Mouse (Mus musculus) limb, embryonic 14.5 days (tissue): Measurements from ENCODE around the gene Faap100. TPM values are rescaled to one million over a fixed set of nuclear protein-coding genes. Genes with fewer than 3 reads are reported as not detected.

Experiments
- ATAC-seq: fragments of 200-750 bp; cut with Nextera tagmentation; 2 replicates; pipeline ENCODE4 v1.8.0; 2017; ENCODE audit warnings: low read depth, moderate number of reproducible peaks, moderate TSS enrichment; ENCODE audit not compliant: low FRiP score
- DNase-seq: peaks from one replicate; pipeline ENCODE4 v3.0.0-alpha.2; 2015; ENCODE audit warnings: low spot score
- H3K27ac ChIP-seq: fragments of 300-500 bp; sonication (generic); replicated peaks from 2 replicates; pipeline ENCODE4 v1.5.1; 2014; ENCODE audit warnings: low read depth, mild to moderate bottlenecking, low read length, moderate library complexity, mixed read lengths
- H3K27me3 ChIP-seq: fragments of 300-500 bp; sonication (generic); 2 replicates; pipeline ENCODE4 v1.6.1; 2014; ENCODE audit warnings: low read length, mixed read lengths; ENCODE audit not compliant: control insufficient read depth, insufficient read depth
- H3K36me3 ChIP-seq: fragments of 300-500 bp; sonication (generic); 2 replicates; pipeline ENCODE4 v1.6.1; 2014; ENCODE audit warnings: mild to moderate bottlenecking, low read length, moderate library complexity, mixed read lengths; ENCODE audit not compliant: control insufficient read depth, insufficient read depth
- H3K4me1 ChIP-seq: fragments of 300-500 bp; sonication (generic); 2 replicates; pipeline ENCODE4 v1.6.1; 2014; ENCODE audit warnings: antibody characterized with exemption, low read length, mixed read lengths; ENCODE audit not compliant: control insufficient read depth, insufficient read depth
- H3K4me2 ChIP-seq: fragments of 300-500 bp; sonication (generic); replicated peaks from 2 replicates; pipeline ENCODE4 v1.6.1; 2014; ENCODE audit warnings: low read depth, mild to moderate bottlenecking, low read length, moderate library complexity; ENCODE audit not compliant: severe bottlenecking
- H3K4me3 ChIP-seq: fragments of 300-500 bp; sonication (generic); replicated peaks from 2 replicates; pipeline ENCODE4 v1.5.1; 2014; ENCODE audit warnings: low read length
- H3K9ac ChIP-seq: fragments of 300-500 bp; sonication (generic); 2 replicates; pipeline ENCODE4 v1.6.1; 2014; ENCODE audit warnings: mild to moderate bottlenecking, low read depth, low read length, moderate library complexity; ENCODE audit not compliant: severe bottlenecking
- H3K9me3 ChIP-seq: fragments of 300-500 bp; sonication (generic); 2 replicates; pipeline ENCODE4 v1.6.1; 2016; ENCODE audit warnings: low read length; ENCODE audit not compliant: control insufficient read depth
- POLR2A ChIP-seq: fragments of 200-500 bp; IDR thresholded peaks from 2 replicates; pipeline ENCODE4 v1.8.0; 2012; ENCODE audit warnings: inconsistent platforms, mild to moderate bottlenecking, moderate library complexity, borderline replicate concordance; ENCODE audit not compliant: insufficient read depth, insufficient read length; ENCODE audit errors: extremely low read depth
- whole genome bisulfite sequencing: fragments of 180-500 bp; shearing (Covaris S2); extraction: QIAGEN DNeasy Blood & Tissue Kit; methylation state at CpG from one replicate; pipeline ENCODE4 v1.1.7; 2014; 5-methylcytosine and 5-hydroxymethylcytosine counted together
- microRNA-seq: library from miRNA; unstranded; fragments of <30 nt; microRNA quantifications from one replicate; pipeline ENCODE4, GENCODE M21; 2016
- polyA plus RNA-seq, 2 experiments: library from polyadenylated mRNA; depleted of rRNA in 1 of 2; stranded (reverse) in 1 of 2; unstranded in 1 of 2; fragments of >200 nt; fragmentation: Nextera tagmentation in 1 of 2; extraction: Ambion mirVana in 1 of 2; gene quantifications; 2 replicates each; pipeline versions ENCODE4 v1.2.1 to v1.2.3; 2012 to 2014

Gene Faap100
- polyA plus RNA-seq, 2 experiments: 33.9 to 45.0 TPM

DNA sequence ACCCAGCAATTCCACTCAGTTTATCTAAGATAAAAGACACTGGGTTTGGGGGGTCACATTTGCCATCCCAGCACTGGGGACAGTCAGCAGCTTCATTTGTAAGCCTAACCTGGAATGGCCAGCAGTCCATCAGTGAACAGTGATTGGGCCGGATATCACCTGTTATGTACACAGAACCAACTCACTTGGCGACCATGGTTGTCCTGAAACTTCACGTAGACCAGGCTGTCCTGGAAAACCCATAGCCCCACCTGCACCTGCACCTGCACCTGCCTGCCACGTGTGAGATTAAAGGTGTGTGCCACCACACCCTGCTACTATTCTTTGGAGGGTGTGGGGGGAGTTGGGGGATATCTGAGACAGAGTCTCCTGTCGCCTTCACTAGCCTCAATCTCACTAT, 59.3 kb downstream of the Faap100 start:
- H3K9ac ChIP-seq: no peak overlapping the region
- WGBS: 94% methylated on average over 5 of the region's 5 CpGs
- no peak for DNase-seq
- no peaks in the 10 kb centered on the region for H3K27me3 ChIP-seq
- peaks cover 10% of the 10 kb centered on the region; the same call in 1 of the 2 replicates for H3K4me1 ChIP-seq
- H3K4me3 ChIP-seq: no peak overlapping the region
- H3K9me3 ChIP-seq: no peaks in the 10 kb centered on the region
- TF ChIP-seq POLR2A: no peak
- H3K27ac ChIP-seq: no peak overlapping the region
- no peak for ATAC-seq
- H3K36me3 ChIP-seq: no peaks in the 10 kb centered on the region
- H3K4me2 ChIP-seq: no peak overlapping the region

Small RNA genes lying within 50 kb of the gene (microRNA-seq; reads per million reads assigned to microRNA genes)
- not detected for gene Gm23419
- 0.69 reads per million for gene Mir6935

Other genes starting within 250 kb of the Faap100 start
- 92.3 and 134 TPM in 2 replicates for gene Slc38a10, start 227.4 kb downstream of the Faap100 start, polyA plus RNA-seq (2012; rRNA removed)
- 71.9 and 76.1 TPM in 2 replicates for gene Slc38a10, start 227.4 kb downstream of the Faap100 start, polyA plus RNA-seq (2014; fragmentation: Nextera tagmentation; extraction: Ambion mirVana)
- gene Bahcc1, start 145.8 kb downstream of the Faap100 start, polyA plus RNA-seq (2012; rRNA removed): 22.9 and 28.3 TPM in 2 replicates
- gene Bahcc1, start 145.8 kb downstream of the Faap100 start, polyA plus RNA-seq (2014; fragmentation: Nextera tagmentation; extraction: Ambion mirVana): 14.0 and 14.9 TPM in 2 replicates
- 1,359 and 1,631 TPM in 2 replicates for gene Actg1, start 30.2 kb downstream of the Faap100 start, polyA plus RNA-seq (2012; rRNA removed)
- 2,223 and 2,513 TPM in 2 replicates for gene Actg1, start 30.2 kb downstream of the Faap100 start, polyA plus RNA-seq (2014; fragmentation: Nextera tagmentation; extraction: Ambion mirVana)
- gene Fscn2, start 17.2 kb downstream of the Faap100 start, polyA plus RNA-seq (2012; rRNA removed): 0.32 and 0.36 TPM in 2 replicates
- gene Fscn2, start 17.2 kb downstream of the Faap100 start, polyA plus RNA-seq (2014; fragmentation: Nextera tagmentation; extraction: Ambion mirVana): 0.88 and 1.6 TPM in 2 replicates
- 51.5 and 59.2 TPM in 2 replicates for gene Nploc4, start 58.9 kb upstream of the Faap100 start, polyA plus RNA-seq (2012; rRNA removed)
- 38.8 and 41.8 TPM in 2 replicates for gene Nploc4, start 58.9 kb upstream of the Faap100 start, polyA plus RNA-seq (2014; fragmentation: Nextera tagmentation; extraction: Ambion mirVana)
- gene Tspan10, start 63.9 kb upstream of the Faap100 start, polyA plus RNA-seq (2012; rRNA removed): 0.20 and 0.23 TPM in 2 replicates
- gene Tspan10, start 63.9 kb upstream of the Faap100 start, polyA plus RNA-seq (2014; fragmentation: Nextera tagmentation; extraction: Ambion mirVana): not detected in 2 replicates
- gene Pde6g, start 74.7 kb upstream of the Faap100 start, polyA plus RNA-seq (2012; rRNA removed): 0.31 and 0.70 TPM in 2 replicates
- not detected in 2 replicates for gene Pde6g, start 74.7 kb upstream of the Faap100 start, polyA plus RNA-seq (2014; fragmentation: Nextera tagmentation; extraction: Ambion mirVana)
- 12.3 and 14.7 TPM in 2 replicates for gene Oxld1, start 79.3 kb upstream of the Faap100 start, polyA plus RNA-seq (2012; rRNA removed)
- gene Oxld1, start 79.3 kb upstream of the Faap100 start, polyA plus RNA-seq (2014; fragmentation: Nextera tagmentation; extraction: Ambion mirVana): 12.8 and 14.3 TPM in 2 replicates
- gene Ccdc137, start 79.4 kb upstream of the Faap100 start, polyA plus RNA-seq (2012; rRNA removed): 42.1 and 43.0 TPM in 2 replicates
- gene Ccdc137, start 79.4 kb upstream of the Faap100 start, polyA plus RNA-seq (2014; fragmentation: Nextera tagmentation; extraction: Ambion mirVana): 29.2 TPM in 2 replicates
- 45.2 and 52.7 TPM in 2 replicates for gene Arl16, start 88.8 kb upstream of the Faap100 start, polyA plus RNA-seq (2012; rRNA removed)
- gene Arl16, start 88.8 kb upstream of the Faap100 start, polyA plus RNA-seq (2014; fragmentation: Nextera tagmentation; extraction: Ambion mirVana): 48.9 and 49.7 TPM in 2 replicates
- 87.0 and 101 TPM in 2 replicates for gene Mrpl12, start 105.8 kb upstream of the Faap100 start, polyA plus RNA-seq (2012; rRNA removed)
- gene Mrpl12, start 105.8 kb upstream of the Faap100 start, polyA plus RNA-seq (2014; fragmentation: Nextera tagmentation; extraction: Ambion mirVana): 127 and 142 TPM in 2 replicates
- 54.4 and 75.1 TPM in 2 replicates for gene Slc25a10, start 113.1 kb upstream of the Faap100 start, polyA plus RNA-seq (2012; rRNA removed)
- 44.1 and 44.4 TPM in 2 replicates for gene Slc25a10, start 113.1 kb upstream of the Faap100 start, polyA plus RNA-seq (2014; fragmentation: Nextera tagmentation; extraction: Ambion mirVana)
- 11.2 and 15.0 TPM in 2 replicates for gene Gcgr, start 151.9 kb upstream of the Faap100 start, polyA plus RNA-seq (2012; rRNA removed)
- 4.9 and 6.3 TPM in 2 replicates for gene Gcgr, start 151.9 kb upstream of the Faap100 start, polyA plus RNA-seq (2014; fragmentation: Nextera tagmentation; extraction: Ambion mirVana)
- 203 and 265 TPM in 2 replicates for gene Mcrip1, start 171.0 kb upstream of the Faap100 start, polyA plus RNA-seq (2012; rRNA removed)
- 271 and 274 TPM in 2 replicates for gene Mcrip1, start 171.0 kb upstream of the Faap100 start, polyA plus RNA-seq (2014; fragmentation: Nextera tagmentation; extraction: Ambion mirVana)
- 2.7 and 3.7 TPM in 2 replicates for gene Ppp1r27, start 172.4 kb upstream of the Faap100 start, polyA plus RNA-seq (2012; rRNA removed)
- gene Ppp1r27, start 172.4 kb upstream of the Faap100 start, polyA plus RNA-seq (2014; fragmentation: Nextera tagmentation; extraction: Ambion mirVana): 3.3 and 3.5 TPM in 2 replicates
- 569 and 645 TPM in 2 replicates for gene P4hb, start 194.5 kb upstream of the Faap100 start, polyA plus RNA-seq (2012; rRNA removed)
- 968 and 988 TPM in 2 replicates for gene P4hb, start 194.5 kb upstream of the Faap100 start, polyA plus RNA-seq (2014; fragmentation: Nextera tagmentation; extraction: Ambion mirVana)
- gene Arhgdia, start 202.9 kb upstream of the Faap100 start, polyA plus RNA-seq (2012; rRNA removed): 610 and 750 TPM in 2 replicates
- gene Arhgdia, start 202.9 kb upstream of the Faap100 start, polyA plus RNA-seq (2014; fragmentation: Nextera tagmentation; extraction: Ambion mirVana): 566 and 572 TPM in 2 replicates
- gene Alyref, start 219.6 kb upstream of the Faap100 start, polyA plus RNA-seq (2012; rRNA removed): 96.8 and 143 TPM in 2 replicates
- gene Alyref, start 219.6 kb upstream of the Faap100 start, polyA plus RNA-seq (2014; fragmentation: Nextera tagmentation; extraction: Ambion mirVana): 478 TPM in 2 replicates
- gene Anapc11, start 219.7 kb upstream of the Faap100 start, polyA plus RNA-seq (2012; rRNA removed): 190 and 205 TPM in 2 replicates
- 248 and 254 TPM in 2 replicates for gene Anapc11, start 219.7 kb upstream of the Faap100 start, polyA plus RNA-seq (2014; fragmentation: Nextera tagmentation; extraction: Ambion mirVana)
- gene Npb, start 229.7 kb upstream of the Faap100 start, polyA plus RNA-seq (2012; rRNA removed): 2.1 and 3.3 TPM in 2 replicates
- gene Npb, start 229.7 kb upstream of the Faap100 start, polyA plus RNA-seq (2014; fragmentation: Nextera tagmentation; extraction: Ambion mirVana): 2.1 and 2.7 TPM in 2 replicates
- 247 and 305 TPM in 2 replicates for gene Pcyt2, start 239.2 kb upstream of the Faap100 start, polyA plus RNA-seq (2012; rRNA removed)
- gene Pcyt2, start 239.2 kb upstream of the Faap100 start, polyA plus RNA-seq (2014; fragmentation: Nextera tagmentation; extraction: Ambion mirVana): 101 and 119 TPM in 2 replicates
- 43.7 and 47.0 TPM in 2 replicates for gene Sirt7, start 246.5 kb upstream of the Faap100 start, polyA plus RNA-seq (2012; rRNA removed)
- gene Sirt7, start 246.5 kb upstream of the Faap100 start, polyA plus RNA-seq (2014; fragmentation: Nextera tagmentation; extraction: Ambion mirVana): 27.5 and 28.9 TPM in 2 replicates